Mouse (Mus musculus): Measurements from ENCODE around the gene Poc1b. TPM values are rescaled to one million over a fixed set of nuclear protein-coding genes. Genes with fewer than 3 reads are reported as not detected.
"Not testable (repeated sequence)": the region's sequence is repeated elsewhere in the genome, so short reads cannot be mapped to it uniquely, and the experiment has no call there.

The Poc1b gene
- total RNA-seq, 1 experiment from 2014 or later: 18.2 TPM

DNA sequence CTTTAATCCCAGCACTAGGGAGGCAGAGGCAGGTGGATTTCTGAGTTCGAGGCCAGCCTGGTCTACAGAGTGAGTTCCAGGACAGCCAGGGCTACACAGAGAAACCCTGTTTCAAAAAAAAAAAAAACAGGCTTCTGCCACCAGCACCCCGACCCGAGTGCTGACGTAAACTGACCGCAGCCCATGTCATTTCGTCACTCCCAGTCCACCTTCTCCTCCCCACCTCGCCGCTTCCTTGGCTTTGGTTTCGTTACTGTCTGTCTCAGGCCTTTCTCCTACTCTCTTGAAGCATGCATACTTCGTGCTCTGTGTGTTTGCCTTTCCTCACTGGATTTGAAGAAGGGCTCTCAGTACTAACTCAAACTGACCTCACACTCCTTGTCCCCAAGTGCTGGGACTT is 50.9 kb downstream of the Poc1b start:
- DNase-seq: not testable (repeated sequence)

DNA sequence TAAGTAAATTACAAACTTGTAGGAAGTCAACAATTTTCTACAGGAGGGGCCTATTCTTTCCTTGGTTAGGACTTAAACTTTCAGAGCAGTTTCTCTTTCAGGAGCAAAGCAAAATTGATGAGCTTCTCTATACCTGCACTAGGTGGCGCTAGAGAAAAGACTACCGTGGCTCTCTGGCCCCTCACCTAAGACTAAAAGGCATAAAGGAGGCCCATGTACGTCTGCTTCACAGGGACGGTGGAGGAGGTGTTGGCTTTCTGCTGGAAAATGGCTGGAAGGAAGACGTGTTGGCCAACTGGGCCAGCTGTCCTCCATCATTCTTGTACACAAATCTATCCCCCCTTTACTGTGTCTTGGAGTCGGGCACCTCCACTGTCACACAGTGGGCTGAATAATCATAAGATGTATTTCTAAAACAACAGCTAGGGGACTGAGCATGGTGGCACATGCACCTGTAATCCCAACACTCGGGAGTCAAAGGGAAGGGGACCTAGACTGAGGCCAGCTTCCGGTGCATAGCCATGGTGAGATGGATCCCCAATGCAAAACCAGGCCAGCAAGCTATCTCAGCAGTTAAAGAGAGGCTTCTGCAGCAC is 55.2 kb downstream of the Poc1b start:
- no peak for DNase-seq

DNA sequence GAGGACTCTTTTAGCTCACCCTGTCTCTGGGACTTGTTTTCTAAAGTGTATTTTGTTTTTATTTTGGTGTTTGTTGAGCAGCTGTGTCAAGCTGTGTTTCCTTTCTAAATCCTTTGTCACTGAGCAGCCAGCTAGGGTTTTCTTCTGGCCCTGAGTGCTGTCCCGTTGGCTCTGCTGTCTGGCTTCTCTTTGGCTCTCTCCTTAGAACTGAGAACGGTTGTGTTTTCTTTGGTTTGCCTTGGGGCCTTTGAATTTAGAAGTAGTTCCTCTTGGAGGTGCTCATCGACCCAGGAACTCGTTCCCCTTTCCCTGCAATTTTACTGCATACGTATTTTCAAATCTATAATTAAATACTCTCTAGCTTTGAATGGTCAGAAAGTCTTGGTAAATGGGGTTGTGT is 56.2 kb downstream of the Poc1b start:
- DNase-seq: no peak

DNA sequence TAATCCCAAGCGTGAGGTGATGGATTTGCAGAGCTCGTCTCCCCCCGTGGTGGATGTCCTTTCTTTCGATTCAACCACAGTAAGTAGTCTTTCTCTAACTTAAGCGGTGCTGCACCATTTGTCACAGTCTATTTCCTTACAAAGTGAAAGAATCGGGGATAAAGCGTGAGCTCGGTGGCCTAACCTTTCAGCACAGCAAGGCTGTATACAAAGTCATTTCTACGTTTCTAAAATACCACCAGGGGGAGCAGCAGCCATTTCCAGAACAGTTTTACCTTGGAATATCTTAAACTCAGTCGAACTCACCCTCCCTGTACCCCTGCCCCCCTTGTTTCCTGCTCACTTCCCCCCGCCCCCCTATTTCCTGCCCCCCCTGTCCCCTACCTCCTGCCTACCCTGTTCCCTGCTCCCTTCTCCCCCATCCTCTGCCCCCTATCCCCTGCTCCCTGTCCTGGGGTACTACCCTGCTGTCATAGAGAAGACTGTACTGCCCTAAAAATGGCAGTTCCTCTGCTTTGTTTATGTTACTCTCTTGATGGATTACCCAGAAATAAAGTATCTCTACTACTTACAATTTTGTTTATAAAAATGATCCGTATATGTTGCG is 58.1 kb downstream of the Poc1b start:
- DNase-seq: no peak

DNA sequence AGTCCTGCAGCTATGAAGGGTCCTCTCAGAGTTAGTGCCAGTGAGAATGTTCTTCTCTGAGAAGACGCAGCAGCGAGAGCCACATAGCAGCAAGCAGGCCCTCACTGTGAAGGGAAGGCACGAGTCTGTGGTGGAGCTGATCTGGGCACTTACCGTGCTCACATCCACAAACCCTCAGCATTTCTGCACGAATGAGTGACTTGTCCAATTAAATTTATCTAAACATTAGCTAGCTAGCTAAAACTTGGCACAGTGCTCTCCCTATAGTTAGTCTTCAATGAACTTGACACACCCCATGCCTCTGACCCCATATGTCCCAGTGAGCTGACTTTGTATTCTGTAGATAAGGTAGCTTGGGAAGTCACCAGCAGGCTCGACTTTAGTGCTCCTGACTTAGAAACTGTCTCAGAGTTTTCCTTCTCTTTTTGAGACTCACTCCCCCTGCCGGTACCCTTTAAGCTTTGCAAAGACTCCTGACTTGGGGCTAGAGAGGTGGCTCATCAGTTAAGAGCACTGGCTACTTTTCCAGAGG is 59.0 kb downstream of the Poc1b start:
- DNase-seq: no peak

DNA sequence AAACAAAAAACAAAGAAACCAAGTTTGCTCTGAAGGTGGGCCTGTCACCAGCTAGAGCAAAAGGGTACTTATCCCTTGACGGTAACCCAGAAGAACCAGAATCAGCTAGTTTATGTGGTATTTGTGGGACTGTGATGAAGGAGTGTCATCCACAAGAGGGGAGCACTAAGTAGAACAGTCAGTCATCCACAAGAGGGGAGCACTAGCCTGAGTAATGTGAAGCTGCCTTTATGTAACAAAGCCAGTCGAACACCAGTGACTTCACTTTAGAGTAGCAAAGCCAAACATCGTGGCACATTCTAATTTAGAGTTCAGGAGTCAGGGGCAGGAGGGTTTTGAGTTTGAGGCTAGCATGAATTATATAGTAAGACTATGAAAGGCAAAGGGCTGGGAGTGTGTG is 59.6 kb downstream of the Poc1b start:
- DNase-seq: no peak

DNA sequence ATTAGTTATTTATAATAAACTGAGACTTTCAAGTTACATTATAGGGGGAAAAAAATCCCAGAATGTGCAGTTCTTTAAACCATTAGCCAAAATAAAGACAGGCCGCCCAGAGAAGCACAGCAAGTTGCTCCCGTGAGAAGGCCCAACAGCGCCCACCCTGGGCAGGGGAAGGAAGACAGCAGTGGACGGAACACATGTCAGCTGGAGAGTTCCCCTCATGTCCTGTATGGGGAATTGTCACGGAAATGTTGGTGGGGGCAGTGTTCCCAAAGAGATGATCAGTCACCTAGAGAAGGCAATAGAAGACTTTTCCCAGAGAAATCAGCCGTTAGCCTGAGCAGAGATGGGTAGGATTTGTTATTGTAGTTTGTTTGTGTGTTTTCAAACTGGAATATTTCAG is 61.6 kb downstream of the Poc1b start:
- DNase-seq: no peak

DNA sequence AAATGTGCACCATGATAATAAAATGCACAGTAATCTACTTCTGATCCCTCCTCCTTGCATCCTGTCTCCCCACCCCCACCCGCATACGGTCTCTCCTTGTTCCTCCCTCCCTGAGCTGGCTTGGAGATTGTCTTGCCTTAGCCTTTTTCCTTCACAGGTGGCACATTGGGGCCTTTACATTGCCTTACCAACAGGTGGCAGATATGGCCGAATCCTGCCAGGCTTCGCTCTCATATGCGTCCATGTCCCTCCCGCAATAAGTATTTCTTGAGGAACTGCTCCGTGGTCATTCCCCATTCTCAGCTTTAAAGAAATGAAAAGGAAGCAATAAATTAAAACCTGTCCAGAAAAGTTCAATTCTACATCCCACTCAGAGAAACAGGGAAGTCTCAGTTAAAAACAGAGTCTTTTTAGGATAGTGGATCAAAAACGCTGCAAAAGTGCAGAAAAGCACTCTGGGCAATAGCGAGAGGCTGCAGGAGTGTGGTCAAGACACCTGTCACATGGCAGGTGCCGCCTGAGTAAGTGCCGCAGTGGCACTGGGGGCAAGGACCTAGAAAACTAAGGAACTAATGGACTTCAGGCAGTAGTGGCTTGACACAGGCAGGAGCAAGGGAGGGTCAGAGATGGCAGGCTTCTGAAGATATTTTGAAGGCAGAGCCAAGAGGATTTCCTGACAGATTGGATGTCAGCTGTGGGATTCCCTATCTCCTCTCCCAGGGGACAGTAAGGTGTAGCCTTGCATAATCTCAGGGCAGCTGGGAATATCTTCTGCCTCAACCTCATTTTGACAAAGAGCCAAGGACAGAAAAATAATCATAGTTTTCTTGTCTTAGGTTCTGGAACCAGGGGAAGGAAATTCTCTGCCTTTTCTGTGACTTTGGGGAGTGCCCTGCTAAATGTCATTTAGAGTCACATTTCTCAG is 62.3 kb downstream of the Poc1b start:
- DNase-seq: no peak

DNA sequence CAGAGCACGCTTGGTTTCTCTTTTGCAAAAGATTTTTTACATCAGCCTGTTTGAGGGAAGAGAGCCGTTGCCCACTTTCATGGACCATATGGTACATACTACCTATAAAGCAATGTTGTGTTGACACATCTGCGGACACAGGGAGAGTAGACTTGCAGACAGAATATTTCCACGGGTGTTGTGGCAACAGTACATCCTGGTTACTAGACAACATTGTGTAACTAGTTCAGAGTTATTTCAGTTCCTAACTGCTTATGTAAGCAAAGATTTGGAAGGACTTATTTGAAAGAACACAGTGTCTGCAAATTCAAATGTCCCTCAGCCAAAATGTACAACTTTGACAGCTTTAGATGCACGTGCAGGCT is 62.9 kb downstream of the Poc1b start:
- no peak for DNase-seq

DNA sequence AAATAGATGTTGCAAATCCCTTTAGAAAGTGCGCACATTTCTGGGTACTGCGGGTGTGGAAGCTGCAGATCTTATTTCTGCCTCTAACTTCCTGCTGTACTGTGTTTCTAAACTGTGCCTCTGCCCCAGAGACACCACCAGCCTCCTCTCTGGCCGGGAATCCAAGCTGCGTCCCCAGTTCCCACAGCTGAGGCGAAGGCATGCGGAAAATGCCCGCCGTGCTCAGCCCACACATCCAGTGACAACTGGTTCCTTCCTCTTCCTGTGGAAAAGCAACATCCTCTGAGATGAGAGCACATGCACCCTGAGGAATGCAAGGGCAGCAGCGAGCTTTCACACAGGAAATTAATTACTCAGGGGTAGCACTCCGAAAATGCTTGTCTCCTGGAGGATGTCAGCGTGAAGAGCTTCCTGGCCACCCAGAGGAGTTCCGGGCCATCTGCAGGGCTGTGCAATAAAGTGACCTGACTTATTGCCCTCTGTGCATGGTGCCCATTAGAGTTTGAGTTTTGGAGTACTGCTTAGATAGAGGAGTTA is 65.2 kb downstream of the Poc1b start:
- peak; percentile 31 for DNase-seq

DNA sequence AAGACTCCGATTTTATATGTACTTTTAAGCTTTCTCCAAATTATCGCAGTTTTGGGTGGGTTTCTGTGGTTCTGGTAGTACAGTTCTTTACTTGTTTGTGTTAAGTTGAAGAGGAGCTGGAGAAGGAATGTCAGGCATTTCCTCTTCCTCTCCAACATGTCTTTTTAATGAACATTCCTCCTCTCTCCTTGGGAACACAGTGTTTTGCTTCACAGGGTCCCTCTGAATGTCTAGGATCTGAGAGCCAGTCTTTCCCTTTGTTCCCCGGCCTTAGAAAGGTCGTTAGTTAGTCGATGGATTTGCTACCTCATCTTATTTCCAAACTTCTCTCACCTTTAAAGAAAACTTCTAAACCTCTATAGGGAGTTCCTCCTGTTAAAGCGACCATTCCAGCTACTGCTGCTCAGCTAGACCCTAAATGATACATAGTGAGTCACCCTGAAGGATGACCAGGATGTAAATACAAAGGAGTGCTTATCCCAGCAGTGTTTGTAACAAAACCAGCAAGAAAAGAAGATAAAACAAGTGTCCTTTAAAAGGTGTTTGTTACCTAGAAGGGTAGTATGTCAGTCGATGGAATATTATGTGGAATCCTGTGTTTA is 66.2 kb downstream of the Poc1b start:
- no peak for DNase-seq

DNA sequence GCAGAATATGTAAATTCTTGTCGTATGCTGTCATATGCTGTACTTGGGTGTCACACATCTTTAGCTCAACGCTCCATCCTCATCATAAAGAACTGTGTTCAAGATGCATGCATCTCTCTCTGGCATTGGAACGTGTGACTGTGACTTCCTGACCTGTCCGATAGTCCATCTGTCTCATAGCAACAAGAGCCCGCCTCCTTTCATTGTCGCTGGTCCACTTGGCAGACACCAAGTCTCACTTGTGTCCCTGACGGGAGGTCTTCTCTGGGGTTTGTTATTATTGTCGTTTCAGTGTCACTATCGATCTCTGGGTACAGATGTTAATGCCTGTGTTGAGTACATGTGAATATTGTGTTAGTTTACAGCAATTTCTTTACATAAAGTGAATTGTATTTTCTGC is 70.1 kb downstream of the Poc1b start:
- DNase-seq: no peak

DNA sequence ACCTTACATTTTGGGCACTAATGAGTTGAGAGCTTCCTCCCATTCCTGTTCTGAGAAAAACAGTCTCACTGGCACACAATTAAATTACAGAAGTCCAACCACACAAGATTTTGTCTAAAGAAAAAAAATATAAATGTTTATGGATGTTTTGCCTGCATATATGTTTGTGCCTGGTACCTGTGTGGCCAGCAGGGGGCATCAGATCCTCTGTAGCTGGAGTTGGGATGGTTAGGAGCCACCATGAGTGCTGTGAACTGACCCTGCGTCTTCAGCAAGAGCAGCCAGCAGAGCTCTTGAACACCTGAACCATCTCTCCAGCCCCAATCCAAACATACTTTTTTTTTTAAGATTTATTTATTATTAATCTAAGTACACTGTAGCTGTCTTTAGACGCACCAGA is 71.3 kb downstream of the Poc1b start:
- no peak for DNase-seq

DNA sequence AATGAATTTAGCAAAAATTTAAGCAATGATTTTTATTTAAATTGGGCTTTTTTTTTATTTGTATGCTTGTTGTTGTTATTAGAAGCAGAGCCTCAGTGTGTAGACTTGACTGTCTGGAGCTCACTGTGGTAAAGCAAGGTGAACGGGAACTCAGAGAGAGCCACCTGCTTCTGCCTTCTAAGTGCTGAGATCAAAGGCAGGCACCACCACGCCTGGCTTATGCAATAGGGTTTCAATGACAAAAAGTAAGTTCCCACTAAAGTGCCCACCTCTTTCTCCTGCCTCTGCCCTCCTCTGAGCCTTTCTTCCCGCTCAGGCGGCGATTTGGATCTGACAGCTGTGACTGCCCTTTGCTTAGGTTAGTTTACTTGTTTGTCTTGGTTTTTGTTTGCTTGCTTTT is 72.3 kb downstream of the Poc1b start:
- DNase-seq: no peak

DNA sequence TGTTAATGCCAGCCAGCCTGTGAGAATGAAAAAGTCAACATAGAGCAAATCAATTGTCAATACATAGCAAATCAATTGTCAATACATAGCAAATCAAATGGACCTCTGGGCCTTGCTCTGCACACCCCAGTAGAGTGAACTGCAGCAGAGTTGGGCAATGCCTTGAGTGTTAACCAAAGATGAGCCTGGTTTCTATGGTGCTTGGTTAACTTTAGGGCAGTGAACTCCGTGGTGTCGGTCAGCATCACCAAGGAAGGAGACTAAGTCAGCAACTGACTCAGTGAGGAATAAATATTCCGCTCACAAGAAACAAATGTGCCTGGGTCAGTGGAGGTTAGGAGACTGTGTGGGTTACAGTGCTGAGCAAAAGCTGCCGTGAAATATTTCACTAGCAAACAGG is 72.7 kb downstream of the Poc1b start:
- no peak for DNase-seq

DNA sequence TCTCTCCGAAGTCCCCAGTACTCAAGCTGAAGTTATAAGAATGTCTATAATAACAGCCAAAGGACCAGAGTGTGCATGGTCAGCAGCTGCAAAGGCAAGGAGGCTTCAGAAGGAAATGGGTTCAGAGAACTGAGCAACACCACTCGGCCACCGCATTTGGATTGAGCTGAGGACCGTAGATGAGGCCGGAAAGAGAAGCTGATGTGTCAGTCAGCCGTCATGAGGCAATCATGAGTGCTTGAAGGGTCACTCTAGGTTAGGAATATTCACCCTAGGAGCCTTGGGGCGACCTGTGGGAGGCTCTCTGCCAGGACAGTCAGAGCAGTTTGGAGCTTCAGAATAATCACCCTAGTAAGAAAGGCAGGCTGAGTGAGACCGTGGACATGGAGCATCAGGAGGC is 74.7 kb downstream of the Poc1b start:
- no peak for DNase-seq

DNA sequence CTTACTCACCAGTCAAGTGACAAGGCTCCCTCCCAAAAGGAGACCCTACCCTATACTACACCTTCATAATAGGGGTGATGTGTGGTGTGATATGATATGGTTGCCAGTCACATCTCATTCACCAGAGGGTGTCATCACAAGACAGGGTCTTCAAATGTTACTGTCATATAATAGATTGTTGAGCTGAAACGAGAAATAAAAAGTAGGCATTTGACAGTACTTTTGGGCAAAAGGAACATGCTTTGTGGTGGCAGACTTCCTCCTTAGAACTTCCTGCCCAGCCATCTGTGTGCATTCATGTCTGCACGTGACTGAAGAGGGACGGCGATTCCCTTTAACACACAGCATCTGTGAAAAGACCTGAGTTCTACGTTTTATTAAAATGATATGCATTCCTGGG is 75.3 kb downstream of the Poc1b start:
- DNase-seq: no peak

DNA sequence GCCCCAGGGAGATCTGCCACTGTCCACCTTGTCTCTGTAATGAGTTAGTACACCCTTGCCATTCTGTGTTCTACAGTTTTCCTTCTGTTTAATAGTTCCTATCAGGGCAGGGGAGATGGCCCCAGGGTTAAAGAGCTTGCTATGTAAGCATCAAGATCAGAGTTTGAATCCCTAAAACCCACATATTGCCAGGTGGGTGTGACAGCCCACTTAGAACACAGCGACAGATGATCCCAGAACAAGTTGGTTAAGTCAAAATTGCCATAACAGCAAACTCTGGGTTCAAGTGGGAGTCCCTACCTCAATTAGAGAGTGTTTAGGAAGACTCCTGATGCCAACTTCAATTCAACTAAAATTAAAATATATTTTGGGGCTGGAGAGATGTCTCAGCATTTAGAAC is 81.3 kb downstream of the Poc1b start:
- DNase-seq: no peak

DNA sequence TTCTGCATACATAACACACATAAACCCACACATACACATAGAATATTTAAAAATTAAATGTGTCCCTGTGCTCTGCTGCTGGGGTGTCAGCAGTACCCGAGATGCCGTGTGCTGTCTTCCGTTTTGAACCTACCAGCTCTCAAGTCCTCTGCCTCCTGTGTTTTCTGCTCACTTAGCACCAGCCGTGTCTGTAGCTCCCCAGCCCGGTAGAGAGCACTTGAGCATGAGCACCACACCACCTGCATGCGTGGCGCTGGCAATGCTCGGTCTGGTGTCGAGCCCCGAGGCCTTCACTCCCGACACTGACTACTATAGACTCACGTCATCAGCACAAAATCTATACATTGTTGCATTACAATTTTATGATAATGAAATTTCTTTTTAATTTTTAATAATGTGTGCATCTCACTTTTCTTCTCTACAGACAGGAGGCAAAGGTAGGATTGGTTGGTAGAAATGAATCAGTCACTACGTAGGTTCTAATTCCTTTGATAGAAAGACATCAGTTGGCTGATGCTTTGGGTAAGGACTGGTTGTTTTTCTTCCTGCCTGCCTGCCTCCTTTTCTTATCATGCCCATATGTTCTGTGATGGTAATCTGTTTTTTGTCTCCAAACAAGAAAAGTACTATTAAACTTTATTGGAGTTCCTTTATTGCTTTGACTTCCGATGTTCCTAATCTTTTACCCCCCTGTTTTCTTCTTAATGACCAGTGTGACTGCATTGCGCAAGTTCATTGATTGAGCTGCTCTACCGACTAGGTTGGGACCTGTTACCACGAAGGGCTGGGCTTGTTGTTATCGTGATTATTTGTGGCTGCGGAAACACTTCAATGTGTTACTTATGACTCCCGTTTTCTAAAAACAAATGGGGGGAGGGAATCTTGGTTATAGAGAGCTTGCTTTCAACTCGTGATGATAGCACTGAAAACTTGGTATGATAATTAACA is 82.1 kb downstream of the Poc1b start:
- DNase-seq: no peak

DNA sequence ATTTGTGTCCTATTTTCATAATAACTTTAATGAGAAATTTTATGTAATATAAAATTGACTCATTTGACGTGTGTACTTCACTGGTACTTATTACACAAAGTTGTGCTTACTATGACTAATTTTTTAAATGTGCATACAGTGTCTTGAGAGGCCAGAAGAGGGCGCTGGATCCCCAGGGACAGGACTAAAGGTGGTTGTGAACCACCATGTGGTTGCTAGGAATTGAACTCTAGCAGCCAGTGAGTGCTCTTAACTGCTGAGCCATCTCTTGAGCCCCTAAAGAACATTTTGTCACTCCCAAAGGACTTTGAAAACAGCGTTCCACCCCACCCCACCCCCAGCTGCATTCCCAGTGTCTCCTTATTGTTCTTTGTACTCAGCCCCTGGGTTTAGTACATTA is 84.0 kb downstream of the Poc1b start:
- peak; percentile 73 for DNase-seq

DNA sequence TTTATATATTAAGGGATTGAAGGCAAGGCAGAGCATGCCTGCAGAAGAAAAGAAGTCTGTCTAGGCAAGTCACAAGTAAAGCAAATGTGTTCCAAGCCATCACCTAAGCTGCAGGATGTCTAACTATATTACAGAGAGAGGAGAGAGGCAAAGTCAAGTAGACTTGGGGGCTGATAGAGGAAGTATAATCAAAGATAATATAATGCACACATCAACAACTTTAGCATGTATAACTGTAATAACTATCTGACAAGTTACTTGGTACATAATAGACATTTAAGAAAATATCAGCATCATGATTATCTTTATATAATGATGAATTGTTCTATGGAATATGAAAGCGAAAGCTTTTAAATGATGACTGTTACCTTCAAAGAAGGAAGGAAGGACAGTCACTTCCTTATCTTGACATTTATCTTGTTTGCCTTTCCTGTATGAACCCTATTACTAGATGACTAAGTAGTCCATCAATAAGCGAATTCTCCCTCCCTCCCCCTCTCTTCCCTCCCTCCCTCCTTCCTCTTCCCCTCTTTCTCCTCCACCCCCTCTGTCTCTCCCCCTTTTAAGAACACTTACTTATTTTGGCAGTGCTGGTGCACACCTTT is 87.7 kb downstream of the Poc1b start:
- DNase-seq: no peak

All from adrenal gland, postnatal 25 days (tissue).